Mouse (Mus musculus): ENCODE measurements around the gene Macc1.

DNA sequence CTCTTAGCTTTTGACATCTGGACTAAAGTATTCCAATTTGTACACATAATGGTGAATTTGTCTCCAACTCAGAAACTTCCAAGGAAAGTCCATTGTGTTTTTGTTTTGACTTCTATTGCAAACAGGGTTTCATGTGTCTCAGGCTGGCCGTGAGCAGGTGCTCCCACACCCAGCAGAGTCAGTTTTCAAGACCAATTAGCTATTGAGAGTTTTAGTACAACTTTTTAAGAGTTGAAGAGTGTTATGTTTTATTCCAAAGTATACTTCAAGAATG is 44.1 kb downstream of the Macc1 start:
- no peak for TF ChIP-seq CTCF (IDR thresholded peaks at IDR 0.05; ENCODE audit: low read depth, low read length)
- TF ChIP-seq POLR2A (IDR thresholded peaks at IDR 0.05; ENCODE audit: insufficient read depth, low read length): no peak
- TF ChIP-seq EP300 (IDR thresholded peaks at IDR 0.05; ENCODE audit: insufficient read depth, low read depth, low read length): no peak

Data from ES-Bruce4 (cell line).